Mouse (Mus musculus) neural tube, embryonic 10.5 days (tissue): ENCODE measurements at regions not wholly inside any gene's neighbourhood (a gene's known extent, or its start where the extent isn't known, plus 50 kb on each side); places are given as distances from the start of the nearest gene placed in this dataset.

Source experiments
- DNase-seq: peaks from one replicate; pipeline ENCODE4 v3.0.0-alpha.2; 2017; ENCODE audit warnings: low spot score; ENCODE audit errors: extremely low spot score

DNA sequence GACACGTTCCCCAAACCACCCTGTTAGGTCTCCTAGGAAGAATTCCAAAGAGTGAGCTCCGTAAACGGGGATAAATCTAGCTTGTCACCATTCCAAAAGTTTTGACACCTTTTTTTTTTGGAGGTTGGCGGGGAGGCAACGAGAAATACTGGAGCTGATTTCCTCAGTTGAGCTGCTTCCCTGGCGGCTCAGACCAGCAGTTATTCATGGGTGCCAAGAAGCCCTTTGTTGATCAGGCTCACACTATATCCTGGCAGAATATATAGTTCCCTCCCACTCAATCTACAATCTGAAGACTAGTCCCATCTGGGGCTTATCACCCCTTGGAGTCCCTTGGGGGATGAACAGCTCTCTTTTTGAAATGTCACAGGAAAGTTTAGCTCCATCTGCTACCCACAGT is 77.5 kb upstream of the Tiam2 start:
- DNase-seq = no peak

DNA sequence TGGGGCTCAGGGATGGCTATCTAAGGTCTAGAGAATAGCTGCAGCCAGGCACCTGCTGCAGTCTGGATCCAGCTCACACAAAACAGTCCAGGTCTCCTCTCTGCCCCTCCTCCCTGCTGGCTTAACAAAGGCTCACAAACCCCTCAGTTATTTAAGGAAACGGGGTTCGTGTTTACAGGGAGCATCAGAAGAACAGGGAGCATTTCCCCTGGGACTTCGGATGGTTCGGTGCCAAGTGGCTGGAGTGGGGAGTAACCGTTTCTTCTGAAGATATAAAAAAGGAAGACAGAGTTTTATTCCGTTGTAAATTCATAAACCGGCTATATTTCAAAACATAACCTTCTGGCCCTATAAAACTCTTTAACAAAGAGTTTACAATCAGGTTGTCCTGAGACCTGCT is 77.1 kb upstream of the Tiam2 start:
- DNase-seq = no peak

- DNase-seq = no peak
Measured at GRCm38 (mm10) chr17:3251176-3251575, 75.2 kb upstream of the Tiam2 start.

- DNase-seq = no peak
Measured at GRCm38 (mm10) chr17:3251966-3252365, 74.4 kb upstream of the Tiam2 start.

DNA sequence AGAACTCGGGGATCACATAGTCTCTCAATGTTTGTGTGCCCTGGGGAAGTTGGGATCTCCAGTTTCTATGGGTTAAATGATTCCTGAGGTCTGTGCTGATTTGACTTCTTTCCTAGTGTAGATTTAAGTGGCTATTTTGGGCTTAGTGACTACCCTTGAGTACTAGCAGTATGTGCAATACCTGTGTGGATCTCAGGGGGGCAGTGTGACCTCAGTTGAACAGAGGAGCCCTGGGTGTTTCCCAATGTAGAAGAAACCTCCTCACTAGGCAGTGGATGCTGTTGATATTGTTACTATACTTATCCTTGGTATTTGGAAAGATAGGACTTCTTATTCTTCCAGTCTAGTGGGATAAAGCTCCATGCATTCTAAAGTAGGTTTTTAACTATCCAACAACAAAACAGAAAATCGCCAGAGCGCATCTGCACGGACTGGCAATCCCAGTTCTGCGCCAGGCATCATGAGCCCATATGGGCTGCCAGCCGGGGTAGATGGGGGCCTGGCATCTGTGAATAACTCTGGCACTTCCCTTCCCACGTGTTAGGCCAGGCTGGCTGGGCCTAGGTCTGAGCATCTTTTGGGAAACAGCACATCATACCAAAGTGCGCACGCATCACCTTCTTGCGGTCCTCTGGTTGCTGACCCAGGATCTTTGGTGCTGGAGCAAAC is 72.7 kb upstream of the Tiam2 start:
- DNase-seq = no peak

GRCm38 (mm10) chr17:3256765-3257164 is 69.6 kb upstream of the Tiam2 start:
- no peak for DNase-seq

DNA sequence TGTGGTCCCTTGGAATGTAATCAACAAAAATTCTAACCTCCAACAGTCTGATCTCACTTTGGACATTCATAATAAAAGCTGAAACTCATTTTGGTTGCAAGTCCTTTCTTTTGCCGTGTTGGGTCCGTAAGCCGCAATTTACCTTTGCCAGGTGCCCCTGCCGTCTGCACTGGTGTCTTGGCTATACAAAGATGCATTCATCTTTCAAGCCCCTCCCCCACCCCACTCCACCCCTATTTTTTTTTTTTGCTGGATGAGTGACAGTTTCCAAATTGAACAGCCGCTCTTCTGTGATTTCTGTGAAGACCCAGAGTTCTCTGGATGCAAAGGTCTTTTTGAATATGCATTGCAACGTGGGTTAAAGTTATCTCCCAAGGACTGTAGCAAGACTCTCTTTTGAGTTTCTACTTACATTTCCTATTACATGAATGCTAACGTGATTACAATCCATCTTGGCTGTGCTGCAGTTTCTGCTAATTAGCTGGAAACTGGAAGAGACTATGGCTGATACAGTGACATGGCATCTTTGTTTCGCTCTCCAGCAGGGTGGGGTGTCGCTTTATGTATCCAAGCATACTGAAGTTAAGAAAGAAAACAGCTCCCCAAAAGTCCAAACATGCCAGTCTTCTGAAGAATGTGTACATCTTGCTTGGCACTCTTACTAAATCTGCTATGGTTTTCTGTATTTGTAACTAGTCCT is 67.4 kb upstream of the Tiam2 start:
- DNase-seq = no peak

DNA sequence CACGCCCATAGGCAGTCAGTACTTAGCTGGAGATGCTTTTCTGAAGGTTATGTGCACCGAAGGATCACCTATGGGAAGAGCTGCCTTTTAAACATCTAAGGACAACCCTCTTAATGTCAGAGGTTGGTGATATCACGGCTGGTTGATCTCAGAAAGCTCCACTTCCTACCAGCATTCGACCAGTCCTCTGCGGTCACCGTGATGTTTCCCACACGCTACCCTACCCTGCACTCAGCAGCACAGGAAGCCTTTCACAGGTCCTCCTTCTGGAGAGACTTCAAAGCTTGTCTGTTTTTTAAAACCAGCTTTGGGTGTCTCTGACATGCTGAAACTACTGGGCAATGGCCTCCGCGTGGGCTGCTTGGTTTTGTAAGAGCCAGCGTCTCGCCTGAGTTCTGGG is 65.6 kb upstream of the Tiam2 start:
- DNase-seq = no peak

DNA sequence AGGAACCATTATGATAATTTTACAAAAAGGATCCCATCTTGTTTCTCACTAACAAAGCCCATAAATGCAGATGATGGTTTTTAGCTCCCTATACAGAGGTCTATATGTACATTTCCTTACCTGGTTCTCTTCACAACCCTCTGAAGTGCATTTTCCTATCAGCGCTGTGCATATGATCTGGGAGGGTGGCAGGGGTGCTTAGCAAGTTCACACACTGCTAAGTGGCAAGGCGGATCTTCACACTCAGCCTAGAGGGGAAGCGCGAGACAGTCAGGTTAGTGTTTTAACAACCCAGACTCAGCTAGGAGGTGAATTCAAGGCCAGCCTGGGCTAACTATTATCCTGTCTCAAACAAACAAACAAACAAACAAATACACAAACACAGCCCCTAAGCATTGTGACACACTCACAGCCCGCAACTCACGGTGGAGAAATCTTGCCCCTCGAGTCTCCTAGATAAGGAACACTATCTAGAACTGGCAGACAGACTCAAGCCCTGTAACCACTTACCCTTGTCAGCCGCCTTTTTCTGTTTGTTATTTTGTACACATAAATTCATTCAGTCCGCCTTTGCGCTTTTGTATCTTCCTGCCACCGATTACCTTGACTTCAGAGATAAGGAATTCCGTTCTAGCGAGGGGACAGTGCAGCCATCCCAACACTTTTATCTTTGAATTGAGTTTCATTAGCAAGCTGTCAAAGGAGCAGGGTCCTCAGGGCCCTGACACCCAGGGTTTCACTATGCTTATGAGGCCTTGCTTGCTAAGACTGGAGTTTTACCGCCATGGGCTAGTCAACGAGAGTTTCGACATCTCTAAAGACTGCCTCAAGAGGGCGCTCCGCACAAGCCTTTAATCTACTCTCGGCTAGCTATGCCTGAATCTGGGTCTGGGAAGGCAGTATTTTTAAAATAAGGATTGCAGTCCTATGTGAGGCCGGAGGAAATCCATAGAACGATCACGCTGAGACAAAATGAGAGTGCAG is 53.0 kb upstream of the Tiam2 start:
- peak; percentile 84 for DNase-seq

DNA sequence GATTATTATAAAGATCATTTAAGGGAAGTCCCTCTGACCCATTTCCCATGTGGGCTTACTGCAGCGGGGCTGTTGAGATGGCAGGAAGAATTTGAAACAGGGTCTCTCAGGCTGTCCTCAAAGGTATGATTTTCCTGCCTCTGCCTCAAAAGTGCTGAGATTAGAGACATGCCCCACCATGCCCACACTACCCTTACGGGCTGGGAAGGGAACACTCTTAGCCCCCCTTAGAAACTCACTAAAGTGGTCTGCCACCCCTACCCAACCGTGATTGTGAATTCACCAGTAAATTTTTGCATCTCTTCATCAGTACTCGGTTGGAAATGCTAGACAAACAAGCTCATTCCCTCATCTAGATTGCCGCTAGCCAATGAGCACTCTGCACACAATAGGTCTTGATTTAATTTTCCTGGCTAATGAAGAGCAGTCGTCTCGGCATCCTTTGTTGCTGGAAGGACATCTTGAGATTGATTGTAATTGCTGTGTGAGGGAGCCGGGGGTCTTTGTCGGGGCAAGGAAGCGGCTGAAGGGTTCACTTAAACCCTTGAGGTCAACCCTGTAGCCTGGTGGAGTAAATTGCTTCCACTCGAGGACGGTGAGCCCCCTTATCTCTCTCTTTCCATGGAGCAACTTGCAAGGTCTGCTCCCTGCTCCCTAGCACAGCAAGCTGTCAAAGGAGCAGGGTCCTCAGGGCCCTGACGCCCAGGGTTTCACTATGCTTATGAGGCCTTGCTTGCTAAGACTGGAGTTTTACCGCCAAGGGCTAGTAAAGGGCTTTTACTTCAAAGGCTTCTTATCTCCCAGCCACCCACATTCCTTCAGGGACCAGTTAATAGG is 51.7 kb upstream of the Tiam2 start:
- DNase-seq = peak; percentile 67
